Mouse (Mus musculus) cerebellum, adult 8-10 months (tissue): Measurements from ENCODE around the gene Rsad2.
"Not testable (repeated sequence)": the region's sequence is repeated elsewhere in the genome, so short reads cannot be mapped to it uniquely, and the experiment has no call there.

ENCODE experiments used
- DNase-seq: peaks from one replicate; pipeline ENCODE4 v3.0.0; 2022

Rsad2 gene

GRCm38 (mm10) chr12:26444511-26444910 lies 11.7 kb downstream of the Rsad2 start:
- DNase-seq, result no peak

- DNase-seq, result peak; percentile 60
These were observed 12.2 kb downstream of the Rsad2 start for GRCm38 (mm10) chr12:26444054-26444453.

GRCm38 (mm10) chr12:26439366-26439765 lies 16.9 kb downstream of the Rsad2 start:
- no peak for DNase-seq

DNA sequence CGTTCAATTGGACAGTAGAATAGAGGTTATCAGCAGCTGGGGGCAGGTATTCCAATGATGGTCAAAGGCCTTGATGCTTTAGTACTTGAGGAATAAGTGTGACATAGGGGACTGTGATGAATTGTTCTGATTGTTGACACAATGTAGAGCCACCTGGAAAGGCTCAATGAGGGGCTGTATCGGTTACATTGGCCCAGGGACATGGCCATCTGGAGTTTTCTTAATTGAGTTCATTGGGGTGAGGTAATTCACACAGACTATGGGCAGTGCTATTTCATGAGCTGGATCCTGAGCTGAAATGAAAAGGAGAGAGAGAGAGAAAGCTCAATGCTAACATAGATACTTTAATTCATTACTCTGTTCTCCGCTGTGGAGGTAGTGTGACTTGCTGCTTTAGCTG lies 18.3 kb downstream of the Rsad2 start:
- DNase-seq, result no peak

DNA sequence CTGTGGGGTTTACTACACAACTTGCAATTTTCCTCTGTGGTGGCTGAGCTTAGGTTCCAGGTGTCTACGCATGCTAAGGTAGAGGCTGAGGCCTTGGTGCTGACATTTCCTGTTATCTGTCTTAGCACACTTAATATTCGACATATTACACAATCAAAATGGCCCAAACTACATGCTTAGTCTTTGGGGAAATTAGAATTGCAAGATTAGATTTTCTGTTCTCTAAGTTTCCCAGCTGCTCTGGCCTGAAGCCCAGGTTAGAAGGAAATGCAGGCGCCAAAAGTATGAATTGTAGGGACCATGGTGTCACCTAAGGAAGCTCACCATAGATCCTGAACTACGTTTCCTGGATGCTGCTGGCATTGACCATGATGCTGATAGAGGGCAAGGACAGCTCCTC lies 19.9 kb downstream of the Rsad2 start:
- DNase-seq, result no peak

- DNase-seq, result not testable (repeated sequence)
These were observed 27.5 kb downstream of the Rsad2 start for GRCm38 (mm10) chr12:26428771-26429170.

DNA sequence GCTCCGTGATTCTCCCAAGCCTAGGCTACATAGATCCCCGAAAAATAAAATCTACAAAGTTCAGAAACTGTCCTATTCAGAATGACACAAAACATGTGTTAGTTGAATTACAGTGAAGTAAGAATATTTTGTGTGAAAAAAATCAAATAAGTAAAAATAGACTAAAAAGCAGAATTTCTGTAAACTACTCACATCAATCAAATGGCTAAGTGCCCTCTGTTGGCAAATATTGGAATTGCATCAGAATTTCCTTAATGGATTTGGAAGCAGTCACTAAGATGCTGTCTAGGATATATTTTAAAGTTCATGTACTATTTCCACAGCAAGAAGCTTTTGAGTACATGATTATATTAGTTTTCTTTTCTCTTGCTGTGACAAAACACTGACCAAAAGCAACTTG lies 31.4 kb downstream of the Rsad2 start:
- no peak for DNase-seq

GRCm38 (mm10) chr12:26418322-26418721 lies 37.9 kb downstream of the Rsad2 start:
- no peak for DNase-seq

- DNase-seq, result no peak
These were observed 39.5 kb downstream of the Rsad2 start for GRCm38 (mm10) chr12:26416636-26417295.

- peak; percentile 94 for DNase-seq
These were observed 41.0 kb downstream of the Rsad2 start, which contains the start of gene Rnf144a for GRCm38 (mm10) chr12:26415104-26415771. Gene Rnf144a, minus strand, starts transcription at chr12:26415254.

GRCm38 (mm10) chr12:26414451-26415103 lies 41.7 kb downstream of the Rsad2 start:
- peak; percentile 69 for DNase-seq

- DNase-seq, result no peak
These were observed 42.3 kb downstream of the Rsad2 start for GRCm38 (mm10) chr12:26413961-26414411.

GRCm38 (mm10) chr12:26412802-26413201 lies 43.5 kb downstream of the Rsad2 start:
- no peak for DNase-seq

DNA sequence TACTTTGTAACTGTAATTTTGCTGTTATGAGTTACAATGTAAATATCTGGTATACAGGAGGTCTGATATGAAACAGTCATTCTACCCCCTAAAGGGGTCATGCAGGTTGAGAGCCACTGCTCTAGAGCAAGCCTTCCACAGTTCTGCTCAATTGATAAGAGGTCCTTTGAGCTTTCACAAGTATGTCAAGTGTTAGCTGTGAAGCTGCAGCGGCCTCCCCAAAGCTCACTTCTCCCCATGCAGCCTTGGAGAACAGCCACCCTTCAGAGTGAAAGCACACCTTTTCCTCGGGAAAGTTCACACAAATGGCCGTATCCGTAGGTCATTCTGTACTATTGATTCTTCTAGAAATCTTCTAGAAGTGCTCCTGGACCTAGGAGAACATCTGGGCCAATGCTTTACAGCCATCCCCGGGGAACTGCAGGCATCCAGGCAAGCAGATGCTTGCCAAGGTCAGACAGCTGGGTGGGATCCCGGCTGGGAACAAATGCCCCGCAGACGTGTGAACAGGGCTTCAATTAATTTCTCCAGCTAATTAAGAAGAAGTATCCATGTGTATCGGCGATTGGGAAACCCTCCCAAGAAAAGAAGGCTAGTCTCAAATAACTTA lies 44.3 kb downstream of the Rsad2 start:
- no peak for DNase-seq

DNA sequence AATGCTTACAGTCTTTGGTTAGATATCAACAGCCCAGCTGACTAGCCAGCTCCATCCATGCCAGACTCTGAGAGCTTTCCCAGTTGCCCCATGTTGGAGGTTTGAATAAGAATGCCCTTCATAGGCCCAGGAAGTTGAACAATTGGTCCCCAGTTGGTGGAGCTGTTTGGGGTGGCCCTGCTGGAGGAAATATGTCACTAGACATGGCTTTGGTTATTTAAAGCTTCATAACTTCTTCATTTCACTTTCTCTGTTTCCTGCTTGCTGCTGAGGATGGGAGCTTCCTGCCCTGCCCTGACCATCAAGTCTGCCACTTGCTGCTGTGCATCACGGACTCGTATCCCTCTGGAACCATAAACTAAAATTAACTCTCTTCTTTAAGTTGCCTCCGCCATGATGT lies 45.8 kb downstream of the Rsad2 start:
- no peak for DNase-seq

- DNase-seq, result no peak
These were observed 47.5 kb downstream of the Rsad2 start for GRCm38 (mm10) chr12:26408707-26409106.

DNA sequence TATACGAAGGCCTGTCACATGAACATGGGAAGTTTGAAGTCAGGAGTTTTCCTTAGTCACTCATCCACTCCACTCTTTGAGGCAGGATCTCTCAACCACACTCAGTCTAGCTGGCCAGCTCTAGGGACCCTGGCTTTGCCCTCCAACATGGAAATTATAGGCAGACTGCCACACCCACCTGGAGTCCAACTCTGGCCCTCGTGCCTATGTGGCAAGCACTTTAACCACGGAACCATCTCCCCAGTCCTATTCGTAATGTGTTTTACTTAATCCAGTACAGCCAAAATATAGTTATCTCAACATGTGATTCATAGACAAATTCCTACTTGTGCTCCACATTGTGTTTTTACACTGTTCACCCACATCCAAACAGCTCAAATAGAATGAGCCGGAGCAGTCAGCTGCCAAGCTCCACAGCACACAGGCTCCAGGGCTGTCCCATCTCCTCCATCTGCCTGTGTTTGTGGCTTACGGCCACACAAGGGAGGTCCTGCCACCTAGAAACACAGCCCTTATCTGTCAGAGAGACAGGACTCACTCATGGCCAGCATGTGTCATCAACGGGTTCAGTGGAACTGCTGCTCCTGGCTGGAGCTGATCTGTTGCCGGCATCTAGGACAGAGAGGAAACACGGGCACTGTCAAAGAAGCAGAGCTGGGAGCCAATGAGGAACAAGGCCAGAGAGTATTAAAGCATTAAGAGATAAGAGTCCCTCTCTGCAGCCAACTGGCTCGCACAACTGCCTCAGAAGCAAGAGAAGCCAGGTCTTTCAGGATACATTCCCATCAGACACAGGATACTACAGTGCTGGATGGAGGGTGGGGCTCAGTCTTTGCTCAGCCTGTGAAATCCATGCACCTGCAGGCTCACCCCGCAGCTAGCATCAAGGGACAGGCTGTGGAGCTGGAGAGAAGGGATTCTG lies 51.2 kb downstream of the Rsad2 start:
- peak; percentile 52 for DNase-seq

GRCm38 (mm10) chr12:26403372-26404125 lies 52.7 kb downstream of the Rsad2 start:
- DNase-seq, result peak; percentile 88

GRCm38 (mm10) chr12:26401696-26402470 lies 54.4 kb downstream of the Rsad2 start:
- no peak for DNase-seq

GRCm38 (mm10) chr12:26401254-26401653 lies 55.0 kb downstream of the Rsad2 start:
- DNase-seq, result no peak

DNA sequence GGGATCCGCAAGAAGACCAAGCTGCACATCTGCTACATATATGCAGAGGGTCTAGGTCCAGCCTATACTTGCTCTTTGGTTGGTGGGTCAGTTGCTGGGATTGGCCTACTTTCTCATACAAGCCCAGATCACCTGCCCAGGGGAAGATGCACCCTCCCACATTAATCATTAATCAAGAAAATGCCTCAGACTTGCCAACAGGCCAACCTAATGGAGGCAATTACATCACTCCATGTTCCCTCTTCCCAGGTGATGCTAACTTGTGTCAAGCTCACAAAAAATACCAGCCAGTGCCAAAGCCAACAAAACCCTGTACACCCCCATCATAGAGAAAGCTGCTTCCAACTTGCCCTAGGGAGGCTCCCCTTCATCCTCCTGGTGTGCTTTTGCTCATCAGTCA lies 55.5 kb downstream of the Rsad2 start:
- DNase-seq, result no peak
